Mouse (Mus musculus) midbrain, embryonic 13.5 days (tissue): ENCODE measurements around the gene Nemp1. TPM values are rescaled to one million over a fixed set of nuclear protein-coding genes. Genes with fewer than 3 reads are reported as not detected.

ENCODE experiments used
- ATAC-seq: fragments of 200-750 bp; cut with Nextera tagmentation; 2 replicates; pipeline ENCODE4 v1.8.0; 2017; ENCODE audit warnings: mild to moderate bottlenecking, moderate TSS enrichment, moderate library complexity
- H3K27ac ChIP-seq: fragments of 300-500 bp; sonication (generic); 2 replicates; pipeline ENCODE4 v1.5.1; 2015; ENCODE audit warnings: inconsistent platforms, mild to moderate bottlenecking, moderate library complexity
- H3K27me3 ChIP-seq: fragments of 300-500 bp; sonication (generic); 2 replicates; pipeline ENCODE4 v1.6.1; 2015; ENCODE audit warnings: mild to moderate bottlenecking, inconsistent platforms
- H3K36me3 ChIP-seq: fragments of 300-500 bp; sonication (generic); 2 replicates; pipeline ENCODE4 v1.6.1; 2015; ENCODE audit warnings: mild to moderate bottlenecking, inconsistent platforms
- H3K4me1 ChIP-seq: fragments of 300-500 bp; sonication (generic); replicated peaks from 2 replicates; pipeline ENCODE4 v1.6.1; 2015; ENCODE audit warnings: inconsistent platforms
- H3K4me2 ChIP-seq: fragments of 300-500 bp; sonication (generic); replicated peaks from 2 replicates; pipeline ENCODE4 v1.6.1; 2015; ENCODE audit warnings: moderate library complexity, mild to moderate bottlenecking, inconsistent platforms
- H3K4me3 ChIP-seq: fragments of 300-500 bp; sonication (generic); replicated peaks from 2 replicates; pipeline ENCODE4 v1.5.1; 2015; ENCODE audit warnings: mild to moderate bottlenecking, inconsistent platforms
- H3K9ac ChIP-seq: fragments of 300-500 bp; sonication (generic); replicated peaks from 2 replicates; pipeline ENCODE4 v1.6.1; 2015; ENCODE audit warnings: mild to moderate bottlenecking, inconsistent platforms
- H3K9me3 ChIP-seq: fragments of 300-500 bp; sonication (generic); 2 replicates; pipeline ENCODE4 v1.6.1; 2016; ENCODE audit warnings: mild to moderate bottlenecking, inconsistent platforms
- WGBS: fragments of 180-500 bp; shearing (Covaris S2); methylation state at CpG from one replicate; pipeline ENCODE4 v1.1.7; 2015; 5-methylcytosine and 5-hydroxymethylcytosine counted together
- polyA plus RNA-seq: library from polyadenylated mRNA; unstranded; fragments of >200 nt; fragmentation: Nextera tagmentation; extraction: Ambion mirVana; gene quantifications from 2 replicates; pipeline ENCODE4 v1.2.1, GENCODE M21; 2015

The Nemp1 gene
- polyA plus RNA-seq, 1 experiment from 2014 or later = 4.6 TPM

- no peak overlapping the region for H3K27ac ChIP-seq
- ATAC-seq = no peak
- no peaks in the 10 kb centered on the region for H3K9me3 ChIP-seq
- no peaks in the 10 kb centered on the region for H3K27me3 ChIP-seq
- H3K4me2 ChIP-seq = no peak overlapping the region
- 80% methylated on average over 6 of the region's 6 CpGs for WGBS
- H3K4me3 ChIP-seq = no peak overlapping the region
- H3K4me1 ChIP-seq = no peaks in the 10 kb centered on the region
- H3K36me3 ChIP-seq = no peaks in the 10 kb centered on the region
- H3K9ac ChIP-seq = no peak overlapping the region
Measured at GRCm38 (mm10) chr10:127712736-127713135, 46.0 kb downstream of the Nemp1 start.

GRCm38 (mm10) chr10:127721671-127722418, 55.1 kb downstream of the Nemp1 start:
- Histone ChIP-seq H3K4me1 (peaks cover 35% of the 10 kb centered on the region), H3K9me3 (no peaks in the 10 kb centered on the region), H3K9ac (peak overlapping the region; percentile 46; the same call in 1 of the 2 replicates), H3K27me3 (peaks cover 10% of the 10 kb centered on the region), H3K4me3 (peak overlapping the region; percentile 12), H3K4me2 (peak overlapping the region; percentile 42), H3K36me3 (no peaks in the 10 kb centered on the region), H3K27ac (peak overlapping the region; percentile 69)
- peak; percentile 82 for ATAC-seq
- WGBS = 8% methylated on average over 20 of the region's 20 CpGs

GRCm38 (mm10) chr10:127724178-127724577, 57.5 kb downstream of the Nemp1 start, which contains the start of gene Tac2:
Gene Tac2, plus strand, starts transcription at chr10:127724478.
- H3K9me3 ChIP-seq = no peaks in the 10 kb centered on the region
- no peak within 1 kb of the TSS for H3K9ac ChIP-seq
- H3K4me1 ChIP-seq = peaks cover 35% of the 10 kb centered on the region
- H3K4me2 ChIP-seq = no peak within 1 kb of the TSS
- H3K27me3 ChIP-seq = peaks cover 26% of the 10 kb centered on the region
- H3K4me3 ChIP-seq = no peak within 1 kb of the TSS
- WGBS = 86% methylated on average over 3 of the region's 3 CpGs
- H3K27ac ChIP-seq = no peak within 1 kb of the TSS
- H3K36me3 ChIP-seq = no peaks in the 10 kb centered on the region
- ATAC-seq = no peak

- Histone ChIP-seq H3K4me1 (peaks cover 33% of the 10 kb centered on the region), H3K36me3 (no peaks in the 10 kb centered on the region), H3K9ac (no peak overlapping the region), H3K4me3 (no peak overlapping the region), H3K27ac (no peak overlapping the region), H3K9me3 (no peaks in the 10 kb centered on the region), H3K4me2 (no peak overlapping the region), H3K27me3 (peaks cover 32% of the 10 kb centered on the region)
- ATAC-seq = no peak
- 82% methylated on average over 4 of the region's 4 CpGs for WGBS
Measured at GRCm38 (mm10) chr10:127725136-127725535, 58.4 kb downstream of the Nemp1 start.

- H3K4me1 ChIP-seq = peaks cover 14% of the 10 kb centered on the region
- 83% methylated on average over 8 of the region's 8 CpGs for WGBS
- no peak for ATAC-seq
- no peak overlapping the region for H3K4me2 ChIP-seq
- H3K4me3 ChIP-seq = no peak overlapping the region
- H3K27ac ChIP-seq = no peak overlapping the region
- peaks cover 44% of the 10 kb centered on the region for H3K27me3 ChIP-seq
- H3K9ac ChIP-seq = no peak overlapping the region
- no peaks in the 10 kb centered on the region for H3K36me3 ChIP-seq
- no peaks in the 10 kb centered on the region for H3K9me3 ChIP-seq
Measured at GRCm38 (mm10) chr10:127728437-127728836, 61.7 kb downstream of the Nemp1 start.

- ATAC-seq = peak; percentile 35; the same call in 1 of the 2 replicates
- H3K4me2 ChIP-seq = 0 out of 2 replicates have a peak overlapping the region, but pooled peaks have one; percentile 20
- WGBS = 57% methylated on average over 11 of the region's 11 CpGs
Measured at GRCm38 (mm10) chr10:127730285-127730932, 63.7 kb downstream of the Nemp1 start.

GRCm38 (mm10) chr10:127730933-127731310, 64.2 kb downstream of the Nemp1 start:
- WGBS = 13% methylated on average over 9 of the region's 9 CpGs
- peak overlapping the region; percentile 20; the same call in 1 of the 2 replicates for H3K4me2 ChIP-seq
- no peaks in the 10 kb centered on the region for H3K9me3 ChIP-seq
- H3K4me1 ChIP-seq = peaks cover 14% of the 10 kb centered on the region
- no peak overlapping the region for H3K27ac ChIP-seq
- peaks cover 41% of the 10 kb centered on the region for H3K27me3 ChIP-seq
- H3K9ac ChIP-seq = no peak overlapping the region; the same call in 1 of the 2 replicates
- H3K4me3 ChIP-seq = no peak overlapping the region
- 0 out of 2 replicates have a peak, but pooled peaks have one; percentile 24 for ATAC-seq
- H3K36me3 ChIP-seq = no peaks in the 10 kb centered on the region

More at GRCm38 (mm10) chr10:127730285-127730932, 63.7 kb downstream of the Nemp1 start:
- peak overlapping the region; percentile 25; the same call in 1 of the 2 replicates for H3K9ac ChIP-seq
- no peak overlapping the region for H3K4me3 ChIP-seq
- H3K9me3 ChIP-seq = no peaks in the 10 kb centered on the region
- peaks cover 46% of the 10 kb centered on the region for H3K27me3 ChIP-seq
- no peak overlapping the region for H3K27ac ChIP-seq
- peaks cover 14% of the 10 kb centered on the region for H3K4me1 ChIP-seq
- H3K36me3 ChIP-seq = no peaks in the 10 kb centered on the region

GRCm38 (mm10) chr10:127731397-127731796, 64.7 kb downstream of the Nemp1 start:
- Histone ChIP-seq H3K4me1 (peaks cover 14% of the 10 kb centered on the region), H3K9me3 (no peaks in the 10 kb centered on the region), H3K27me3 (peaks cover 43% of the 10 kb centered on the region), H3K27ac (no peak overlapping the region), H3K4me2 (0 out of 2 replicates have a peak overlapping the region, but pooled peaks have one; percentile 20), H3K4me3 (no peak overlapping the region), H3K9ac (no peak overlapping the region), H3K36me3 (no peaks in the 10 kb centered on the region)
- WGBS = 43% methylated on average over 5 of the region's 5 CpGs
- no peak for ATAC-seq

GRCm38 (mm10) chr10:127734434-127734833, 67.7 kb downstream of the Nemp1 start:
- Histone ChIP-seq H3K4me1 (peaks cover 14% of the 10 kb centered on the region), H3K27ac (no peak overlapping the region), H3K4me2 (no peak overlapping the region), H3K9me3 (no peaks in the 10 kb centered on the region), H3K27me3 (peaks cover 28% of the 10 kb centered on the region; the same call in 1 of the 2 replicates), H3K4me3 (no peak overlapping the region), H3K36me3 (no peaks in the 10 kb centered on the region), H3K9ac (no peak overlapping the region)
- 0 out of 2 replicates have a peak, but pooled peaks have one; percentile 19 for ATAC-seq
- 50% methylated on average over 5 of the region's 5 CpGs for WGBS

- H3K27me3 ChIP-seq = peaks cover 20% of the 10 kb centered on the region; the same call in 1 of the 2 replicates
- H3K4me3 ChIP-seq = no peak overlapping the region
- H3K4me1 ChIP-seq = peaks cover 15% of the 10 kb centered on the region
- no peak overlapping the region for H3K4me2 ChIP-seq
- 81% methylated on average over 2 of the region's 2 CpGs for WGBS
- no peak overlapping the region for H3K27ac ChIP-seq
- no peak overlapping the region for H3K9ac ChIP-seq
- ATAC-seq = no peak
- no peaks in the 10 kb centered on the region for H3K9me3 ChIP-seq
- peaks cover under 1% of the 10 kb centered on the region for H3K36me3 ChIP-seq
Measured at GRCm38 (mm10) chr10:127736266-127736665, 69.6 kb downstream of the Nemp1 start.

GRCm38 (mm10) chr10:127736916-127737315, 70.2 kb downstream of the Nemp1 start:
- Histone ChIP-seq H3K9ac (no peak overlapping the region), H3K27ac (no peak overlapping the region), H3K4me1 (peaks cover 12% of the 10 kb centered on the region), H3K4me3 (no peak overlapping the region), H3K4me2 (no peak overlapping the region), H3K36me3 (peaks cover 7% of the 10 kb centered on the region), H3K9me3 (no peaks in the 10 kb centered on the region), H3K27me3 (peaks cover 18% of the 10 kb centered on the region; the same call in 1 of the 2 replicates)
- WGBS = 77% methylated on average over 4 of the region's 4 CpGs
- no peak for ATAC-seq

GRCm38 (mm10) chr10:127737552-127737951, 70.9 kb downstream of the Nemp1 start:
- H3K36me3 ChIP-seq = peaks cover 13% of the 10 kb centered on the region
- WGBS = 23% methylated on average over 2 of the region's 2 CpGs
- ATAC-seq = no peak
- H3K27ac ChIP-seq = no peak overlapping the region
- H3K4me3 ChIP-seq = no peak overlapping the region
- peaks cover 12% of the 10 kb centered on the region for H3K4me1 ChIP-seq
- H3K9me3 ChIP-seq = no peaks in the 10 kb centered on the region
- peaks cover 18% of the 10 kb centered on the region; the same call in 1 of the 2 replicates for H3K27me3 ChIP-seq
- no peak overlapping the region for H3K4me2 ChIP-seq
- no peak overlapping the region for H3K9ac ChIP-seq
